Mouse (Mus musculus) hindbrain, embryonic 16.5 days (tissue): ENCODE measurements at regions not wholly inside any gene's neighbourhood (a gene's known extent, or its start where the extent isn't known, plus 50 kb on each side); places are given as distances from the start of the nearest gene placed in this dataset.
A peak's percentile ranks its signal among the peaks of the same experiment; 100 is the strongest.

ENCODE experiments used
- ATAC-seq: fragments of 200-750 bp; cut with Nextera tagmentation; 2 replicates; pipeline ENCODE4 v1.8.0; 2017; ENCODE audit warnings: moderate TSS enrichment, moderate library complexity
- H3K27ac ChIP-seq: fragments of 300-500 bp; sonication (generic); 2 replicates; pipeline ENCODE4 v1.5.1; 2014; ENCODE audit warnings: low read depth, mild to moderate bottlenecking, control low read depth, low read length, moderate library complexity
- H3K27me3 ChIP-seq: fragments of 300-500 bp; sonication (generic); replicated peaks from 2 replicates; pipeline ENCODE4 v1.6.1; 2014; ENCODE audit warnings: low read length; ENCODE audit not compliant: control insufficient read depth, insufficient read depth
- H3K36me3 ChIP-seq: fragments of 300-500 bp; sonication (generic); 2 replicates; pipeline ENCODE4 v1.6.1; 2014; ENCODE audit warnings: mild to moderate bottlenecking, low read length, moderate library complexity, mixed read lengths; ENCODE audit not compliant: control insufficient read depth, insufficient read depth
- H3K4me1 ChIP-seq: fragments of 300-500 bp; sonication (generic); 2 replicates; pipeline ENCODE4 v1.6.1; 2014; ENCODE audit warnings: low read depth, low read length; ENCODE audit not compliant: control insufficient read depth, insufficient read depth
- H3K4me2 ChIP-seq: fragments of 300-500 bp; sonication (generic); 2 replicates; pipeline ENCODE4 v1.6.1; 2014; ENCODE audit warnings: mild to moderate bottlenecking, low read length, control low read depth, moderate library complexity
- H3K4me3 ChIP-seq: fragments of 300-500 bp; sonication (generic); 2 replicates; pipeline ENCODE4 v1.5.1; 2014; ENCODE audit warnings: mild to moderate bottlenecking, low read length, control low read depth, moderate library complexity
- H3K9ac ChIP-seq: fragments of 300-500 bp; sonication (generic); 2 replicates; pipeline ENCODE4 v1.6.1; 2014; ENCODE audit warnings: low read depth, mild to moderate bottlenecking, control low read depth, low read length, moderate library complexity
- H3K9me3 ChIP-seq: fragments of 300-500 bp; sonication (generic); 2 replicates; pipeline ENCODE4 v1.6.1; 2014; ENCODE audit warnings: mild to moderate bottlenecking, low read length, moderate library complexity; ENCODE audit not compliant: control insufficient read depth
- WGBS: fragments of 180-500 bp; shearing (Covaris S2); extraction: QIAGEN DNeasy Blood & Tissue Kit; methylation state at CpG from one replicate; pipeline ENCODE4 v1.1.7; 2014; 5-methylcytosine and 5-hydroxymethylcytosine counted together

GRCm38 (mm10) chr11:19350331-19351242 is 331.8 kb upstream of the Meis1 start:
- H3K9me3 ChIP-seq: no peaks in the 10 kb centered on the region
- peak overlapping the region; percentile 53 for H3K4me2 ChIP-seq
- H3K27me3 ChIP-seq: no peaks in the 10 kb centered on the region
- H3K4me1 ChIP-seq: peaks cover 7% of the 10 kb centered on the region; the same call in 1 of the 2 replicates
- peak overlapping the region; percentile 51 for H3K9ac ChIP-seq
- H3K4me3 ChIP-seq: peak overlapping the region; percentile 25
- ATAC-seq: peak; percentile 72
- no peak overlapping the region for H3K27ac ChIP-seq
- 39% methylated on average over 13 of the region's 13 CpGs for WGBS
- no peaks in the 10 kb centered on the region for H3K36me3 ChIP-seq

- Histone ChIP-seq H3K9ac (no peak overlapping the region), H3K4me1 (peaks cover 7% of the 10 kb centered on the region; the same call in 1 of the 2 replicates), H3K4me2 (peak overlapping the region; percentile 53), H3K27me3 (no peaks in the 10 kb centered on the region), H3K4me3 (no peak overlapping the region; the same call in 1 of the 2 replicates), H3K36me3 (no peaks in the 10 kb centered on the region), H3K27ac (no peak overlapping the region), H3K9me3 (no peaks in the 10 kb centered on the region)
- WGBS: 12% methylated on average over 7 of the region's 7 CpGs
- ATAC-seq: no peak
Observed at GRCm38 (mm10) chr11:19351243-19351787, 332.5 kb upstream of the Meis1 start.

- ATAC-seq: no peak
- 30% methylated on average over 3 of the region's 3 CpGs for WGBS
- peaks cover 7% of the 10 kb centered on the region; the same call in 1 of the 2 replicates for H3K4me1 ChIP-seq
- H3K9me3 ChIP-seq: no peaks in the 10 kb centered on the region
- H3K36me3 ChIP-seq: no peaks in the 10 kb centered on the region
- H3K27me3 ChIP-seq: no peaks in the 10 kb centered on the region
- H3K4me3 ChIP-seq: no peak overlapping the region
- no peak overlapping the region for H3K27ac ChIP-seq
- no peak overlapping the region for H3K4me2 ChIP-seq
- no peak overlapping the region for H3K9ac ChIP-seq
Observed at GRCm38 (mm10) chr11:19353706-19354105, 334.9 kb upstream of the Meis1 start.

GRCm38 (mm10) chr11:19355179-19355578 is 336.4 kb upstream of the Meis1 start:
- H3K4me2 ChIP-seq: no peak overlapping the region
- H3K9me3 ChIP-seq: no peaks in the 10 kb centered on the region
- no peak overlapping the region for H3K4me3 ChIP-seq
- no peaks in the 10 kb centered on the region for H3K27me3 ChIP-seq
- H3K36me3 ChIP-seq: no peaks in the 10 kb centered on the region
- H3K27ac ChIP-seq: no peak overlapping the region
- ATAC-seq: no peak
- H3K9ac ChIP-seq: no peak overlapping the region
- peaks cover 7% of the 10 kb centered on the region; the same call in 1 of the 2 replicates for H3K4me1 ChIP-seq
- WGBS: 78% methylated on average over 2 of the region's 2 CpGs

GRCm38 (mm10) chr11:19356151-19356550 is 337.4 kb upstream of the Meis1 start:
- H3K27me3 ChIP-seq: no peaks in the 10 kb centered on the region
- no peak overlapping the region for H3K4me2 ChIP-seq
- H3K9ac ChIP-seq: no peak overlapping the region
- 0 out of 2 replicates have a peak, but pooled peaks cover 3% of the 10 kb centered on the region for H3K4me1 ChIP-seq
- H3K27ac ChIP-seq: no peak overlapping the region
- H3K36me3 ChIP-seq: no peaks in the 10 kb centered on the region
- WGBS: 77% methylated on average over 2 of the region's 2 CpGs
- H3K4me3 ChIP-seq: no peak overlapping the region
- no peak for ATAC-seq
- H3K9me3 ChIP-seq: no peaks in the 10 kb centered on the region

GRCm38 (mm10) chr11:19369152-19369551 is 350.4 kb upstream of the Meis1 start:
- no peak overlapping the region for H3K4me2 ChIP-seq
- H3K36me3 ChIP-seq: no peaks in the 10 kb centered on the region
- no peaks in the 10 kb centered on the region for H3K27me3 ChIP-seq
- no peaks in the 10 kb centered on the region for H3K4me1 ChIP-seq
- H3K27ac ChIP-seq: no peak overlapping the region
- WGBS: 71% methylated on average over 1 of the region's 1 CpGs
- H3K9ac ChIP-seq: no peak overlapping the region
- no peaks in the 10 kb centered on the region for H3K9me3 ChIP-seq
- no peak for ATAC-seq
- no peak overlapping the region for H3K4me3 ChIP-seq

- WGBS: 60% methylated on average over 5 of the region's 5 CpGs
- ATAC-seq: no peak
- H3K27ac ChIP-seq: no peak overlapping the region
- no peak overlapping the region for H3K4me2 ChIP-seq
- H3K27me3 ChIP-seq: no peaks in the 10 kb centered on the region
- H3K4me1 ChIP-seq: no peaks in the 10 kb centered on the region
- no peak overlapping the region for H3K4me3 ChIP-seq
- no peaks in the 10 kb centered on the region for H3K36me3 ChIP-seq
- no peaks in the 10 kb centered on the region for H3K9me3 ChIP-seq
- H3K9ac ChIP-seq: no peak overlapping the region
Observed at GRCm38 (mm10) chr11:19373476-19373875, 354.7 kb upstream of the Meis1 start.

GRCm38 (mm10) chr11:19380935-19381334 is 362.1 kb upstream of the Meis1 start:
- ATAC-seq: no peak
- H3K4me2 ChIP-seq: no peak overlapping the region
- H3K9me3 ChIP-seq: no peaks in the 10 kb centered on the region
- H3K4me1 ChIP-seq: no peaks in the 10 kb centered on the region
- H3K36me3 ChIP-seq: no peaks in the 10 kb centered on the region
- H3K27me3 ChIP-seq: no peaks in the 10 kb centered on the region
- 59% methylated on average over 2 of the region's 2 CpGs for WGBS
- H3K4me3 ChIP-seq: no peak overlapping the region
- H3K27ac ChIP-seq: no peak overlapping the region
- H3K9ac ChIP-seq: no peak overlapping the region

GRCm38 (mm10) chr11:19389136-19389535 is 370.4 kb upstream of the Meis1 start:
- Histone ChIP-seq H3K9me3 (no peaks in the 10 kb centered on the region), H3K27ac (no peak overlapping the region), H3K36me3 (no peaks in the 10 kb centered on the region), H3K4me1 (no peaks in the 10 kb centered on the region), H3K9ac (no peak overlapping the region), H3K4me2 (no peak overlapping the region), H3K27me3 (no peaks in the 10 kb centered on the region), H3K4me3 (no peak overlapping the region)
- 94% methylated on average over 6 of the region's 6 CpGs for WGBS
- ATAC-seq: no peak
